Mouse (Mus musculus): ENCODE measurements around the gene Tmem59l. TPM values are rescaled to one million over a fixed set of nuclear protein-coding genes. Genes with fewer than 3 reads are reported as not detected.

Tmem59l gene
- polyA plus RNA-seq (2012; fragmentation: generic; extraction: Trizol): 0.36 TPM
- long read RNA-seq, experiment 1: 0 reads
- long read RNA-seq, experiment 2, partial matches to known transcripts: 0 of 1 reads
- long read RNA-seq, experiment 2, other reads (novel, unspliced or antisense): 1 of 1 reads

- no peaks in the 10 kb centered on the region for H3K27me3 ChIP-seq (ENCODE audit: control insufficient read depth, insufficient read depth, insufficient read length)
- no peak for TF ChIP-seq USF1 (IDR thresholded peaks at IDR 0.05; ENCODE audit: low read depth)
- H3K36me3 ChIP-seq (ENCODE audit: control insufficient read depth, insufficient read depth): no peaks in the 10 kb centered on the region
- H3ac ChIP-seq (ENCODE audit: control insufficient read depth, insufficient read length, low read depth): no peak within 1 kb of the TSS
- H3K4me3 ChIP-seq (ENCODE audit: insufficient read depth, poor library complexity, severe bottlenecking): no peak within 1 kb of the TSS
- no peaks in the 10 kb centered on the region for H3K79me2 ChIP-seq (ENCODE audit: control insufficient read depth, insufficient read depth)
- H3K79me3 ChIP-seq (ENCODE audit: low read depth): no peaks in the 10 kb centered on the region
Measured at GRCm38 (mm10) chr8:70486941-70487520, at the start of gene Tmem59l. Tmem59l (minus strand) TSS chr8:70487358.

GRCm38 (mm10) chr8:70535701-70536100 lies 48.5 kb upstream of the Tmem59l start:
- no peak overlapping the region for H3ac ChIP-seq (ENCODE audit: control insufficient read depth, insufficient read length, low read depth)
- H3K4me3 ChIP-seq (ENCODE audit: insufficient read depth, poor library complexity, severe bottlenecking): no peak overlapping the region
- H3K36me3 ChIP-seq (ENCODE audit: control insufficient read depth, insufficient read depth): peaks cover 42% of the 10 kb centered on the region
- TF ChIP-seq MYOD1 (IDR thresholded peaks at IDR 0.05; ENCODE audit: control insufficient read depth, insufficient read length, low read depth) (no peak), MAX (IDR thresholded peaks at IDR 0.05) (no peak), USF1 (IDR thresholded peaks at IDR 0.05; ENCODE audit: low read depth) (no peak), CEBPB (IDR thresholded peaks at IDR 0.05; ENCODE audit: low read depth) (no peak), FOSL1 (IDR thresholded peaks at IDR 0.05; ENCODE audit: insufficient read depth, low read length, poor library complexity, severe bottlenecking) (no peak), CTCF (IDR thresholded peaks at IDR 0.05; ENCODE audit: control insufficient read depth, insufficient read depth, insufficient read length) (no peak), MYOG (IDR thresholded peaks at IDR 0.05; ENCODE audit: control insufficient read depth, extremely low read depth, insufficient read length) (no peak)
- peaks cover 11% of the 10 kb centered on the region for H3K79me3 ChIP-seq (ENCODE audit: low read depth)
- no peaks in the 10 kb centered on the region for H3K27me3 ChIP-seq (ENCODE audit: control insufficient read depth, insufficient read depth, insufficient read length)
- H3K79me2 ChIP-seq (ENCODE audit: control insufficient read depth, insufficient read depth): peaks cover 14% of the 10 kb centered on the region

DNA sequence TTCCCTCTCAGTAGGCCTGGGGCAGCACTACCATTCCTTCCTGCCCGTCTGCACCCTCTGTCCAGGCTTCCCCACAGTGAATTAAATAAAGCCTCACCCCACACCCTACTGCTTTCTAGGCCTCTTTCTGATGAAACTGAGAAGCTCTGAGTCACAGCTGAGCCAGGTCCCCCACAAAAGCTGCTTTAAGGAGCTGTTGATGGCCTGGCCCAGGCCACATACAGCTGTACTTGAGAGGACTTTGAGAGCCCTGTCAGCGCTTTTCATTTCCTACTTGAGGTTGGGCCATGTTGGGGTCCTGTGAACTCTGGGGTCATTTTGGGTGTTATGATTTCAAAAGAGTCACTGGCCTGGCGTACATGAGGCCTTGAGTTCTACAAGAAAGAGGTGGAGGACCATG lies 48.1 kb upstream of the Tmem59l start:
- no peak overlapping the region for H3K4me3 ChIP-seq (ENCODE audit: insufficient read depth, poor library complexity, severe bottlenecking)
- TF ChIP-seq CTCF (IDR thresholded peaks at IDR 0.05; ENCODE audit: control insufficient read depth, insufficient read depth, insufficient read length) (no peak), USF1 (IDR thresholded peaks at IDR 0.05; ENCODE audit: low read depth) (no peak), MAX (IDR thresholded peaks at IDR 0.05) (no peak), FOSL1 (IDR thresholded peaks at IDR 0.05; ENCODE audit: insufficient read depth, low read length, poor library complexity, severe bottlenecking) (no peak), MYOD1 (IDR thresholded peaks at IDR 0.05; ENCODE audit: control insufficient read depth, insufficient read length, low read depth) (no peak)
- H3K79me2 ChIP-seq (ENCODE audit: control insufficient read depth, insufficient read depth): peaks cover 14% of the 10 kb centered on the region
- H3K36me3 ChIP-seq (ENCODE audit: control insufficient read depth, insufficient read depth): peaks cover 42% of the 10 kb centered on the region
- no peaks in the 10 kb centered on the region for H3K27me3 ChIP-seq (ENCODE audit: control insufficient read depth, insufficient read depth, insufficient read length)
- no peak overlapping the region for H3ac ChIP-seq (ENCODE audit: control insufficient read depth, insufficient read length, low read depth)
- H3K79me3 ChIP-seq (ENCODE audit: low read depth): peaks cover 11% of the 10 kb centered on the region

DNA sequence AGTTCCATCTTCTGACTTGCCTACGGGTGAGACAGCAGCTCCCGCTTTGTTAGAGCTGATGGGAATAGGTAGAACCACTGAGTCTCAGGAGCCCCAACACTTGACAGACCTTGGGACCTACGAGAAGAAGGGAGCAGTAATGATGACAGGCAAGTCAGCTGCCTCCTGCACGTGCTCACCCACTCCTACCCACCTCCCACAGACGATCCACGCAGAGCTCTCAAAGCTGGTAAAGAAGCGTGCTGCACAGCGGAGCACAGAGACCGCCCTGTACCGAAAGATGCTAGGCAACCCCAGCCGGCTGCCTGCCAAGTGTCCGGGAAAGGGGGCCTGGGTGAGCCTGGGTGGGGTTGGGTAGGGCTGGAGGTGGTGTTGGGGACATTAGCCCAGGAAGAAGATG lies 47.1 kb upstream of the Tmem59l start:
- Histone ChIP-seq H3K27me3 (ENCODE audit: control insufficient read depth, insufficient read depth, insufficient read length) (no peaks in the 10 kb centered on the region), H3ac (ENCODE audit: control insufficient read depth, insufficient read length, low read depth) (no peak overlapping the region), H3K79me2 (ENCODE audit: control insufficient read depth, insufficient read depth) (peaks cover 15% of the 10 kb centered on the region), H3K36me3 (ENCODE audit: control insufficient read depth, insufficient read depth) (peaks cover 49% of the 10 kb centered on the region), H3K79me3 (ENCODE audit: low read depth) (peaks cover 10% of the 10 kb centered on the region), H3K4me3 (ENCODE audit: insufficient read depth, poor library complexity, severe bottlenecking) (no peak overlapping the region)
- TF ChIP-seq CTCF (IDR thresholded peaks at IDR 0.05; ENCODE audit: control insufficient read depth, insufficient read depth, insufficient read length): no peak
- no peak for TF ChIP-seq MAX (IDR thresholded peaks at IDR 0.05)

DNA sequence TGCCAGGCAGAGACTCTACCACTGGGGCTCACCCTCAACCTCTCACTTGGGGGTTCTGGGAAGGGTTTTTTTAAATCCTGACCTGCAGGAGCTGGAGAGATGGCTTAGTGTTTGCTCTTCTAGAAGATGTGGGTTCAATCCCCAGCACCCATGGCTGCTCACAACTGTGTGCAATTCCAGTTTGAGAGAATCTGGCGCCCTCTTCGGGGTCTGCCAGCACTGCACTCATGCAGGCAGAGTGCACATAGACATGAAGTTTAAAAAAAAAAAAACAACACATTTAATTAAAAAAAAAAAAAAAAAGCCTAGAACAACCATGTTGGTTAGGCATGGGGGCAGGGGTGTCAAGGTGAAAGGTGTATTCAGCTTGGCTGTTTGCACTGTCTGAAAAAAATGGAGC lies 43.2 kb upstream of the Tmem59l start:
- H3K36me3 ChIP-seq (ENCODE audit: control insufficient read depth, insufficient read depth): peaks cover 34% of the 10 kb centered on the region

GRCm38 (mm10) chr8:70529741-70530161 lies 42.6 kb upstream of the Tmem59l start:
- TF ChIP-seq MAX (IDR thresholded peaks at IDR 0.05): no peak
- TF ChIP-seq MYOG (IDR thresholded peaks at IDR 0.05; ENCODE audit: control insufficient read depth, extremely low read depth, insufficient read length): no peak
- no peak for TF ChIP-seq MYOD1 (IDR thresholded peaks at IDR 0.05; ENCODE audit: control insufficient read depth, insufficient read length, low read depth)
- TF ChIP-seq FOSL1 (IDR thresholded peaks at IDR 0.05; ENCODE audit: insufficient read depth, low read length, poor library complexity, severe bottlenecking): no peak
- no peak for TF ChIP-seq CEBPB (IDR thresholded peaks at IDR 0.05; ENCODE audit: low read depth)
- no peak for TF ChIP-seq CTCF (IDR thresholded peaks at IDR 0.05; ENCODE audit: control insufficient read depth, insufficient read depth, insufficient read length)
- no peak for TF ChIP-seq USF1 (IDR thresholded peaks at IDR 0.05; ENCODE audit: low read depth)
- Histone ChIP-seq H3K36me3 (ENCODE audit: control insufficient read depth, insufficient read depth) (peaks cover 31% of the 10 kb centered on the region), H3ac (ENCODE audit: control insufficient read depth, insufficient read length, low read depth) (no peak overlapping the region), H3K79me3 (ENCODE audit: low read depth) (peaks cover 24% of the 10 kb centered on the region), H3K27me3 (ENCODE audit: control insufficient read depth, insufficient read depth, insufficient read length) (no peaks in the 10 kb centered on the region), H3K79me2 (ENCODE audit: control insufficient read depth, insufficient read depth) (peaks cover 38% of the 10 kb centered on the region), H3K4me3 (ENCODE audit: insufficient read depth, poor library complexity, severe bottlenecking) (no peak overlapping the region)

More for the DNA sequence above, 43.2 kb upstream of the Tmem59l start:
- no peak overlapping the region for H3K4me3 ChIP-seq (ENCODE audit: insufficient read depth, poor library complexity, severe bottlenecking)
- peaks cover 24% of the 10 kb centered on the region for H3K79me3 ChIP-seq (ENCODE audit: low read depth)
- no peak overlapping the region for H3ac ChIP-seq (ENCODE audit: control insufficient read depth, insufficient read length, low read depth)
- TF ChIP-seq MYOD1 (IDR thresholded peaks at IDR 0.05; ENCODE audit: control insufficient read depth, insufficient read length, low read depth): no peak
- no peak for TF ChIP-seq USF1 (IDR thresholded peaks at IDR 0.05; ENCODE audit: low read depth)
- TF ChIP-seq MYOG (IDR thresholded peaks at IDR 0.05; ENCODE audit: control insufficient read depth, extremely low read depth, insufficient read length): no peak
- no peak for TF ChIP-seq MAX (IDR thresholded peaks at IDR 0.05)
- no peak for TF ChIP-seq FOSL1 (IDR thresholded peaks at IDR 0.05; ENCODE audit: insufficient read depth, low read length, poor library complexity, severe bottlenecking)
- no peak for TF ChIP-seq CEBPB (IDR thresholded peaks at IDR 0.05; ENCODE audit: low read depth)
- TF ChIP-seq CTCF (IDR thresholded peaks at IDR 0.05; ENCODE audit: control insufficient read depth, insufficient read depth, insufficient read length): no peak
- peaks cover 38% of the 10 kb centered on the region for H3K79me2 ChIP-seq (ENCODE audit: control insufficient read depth, insufficient read depth)
- no peaks in the 10 kb centered on the region for H3K27me3 ChIP-seq (ENCODE audit: control insufficient read depth, insufficient read depth, insufficient read length)

All from C2C12 (cell line).